Mouse (Mus musculus) limb, embryonic 11.5 days (tissue): ENCODE results near the gene Krtap4-1. TPM values are rescaled to one million over a fixed set of nuclear protein-coding genes. Genes with fewer than 3 reads are reported as not detected.
A peak's percentile ranks its signal among the peaks of the same experiment; 100 is the strongest.
"Not testable (repeated sequence)": the region's sequence is repeated elsewhere in the genome, so short reads cannot be mapped to it uniquely, and the experiment has no call there.

Experiments
- ATAC-seq: fragments of 200-750 bp; cut with Nextera tagmentation; 2 replicates; pipeline ENCODE4 v1.8.0; 2017; ENCODE audit warnings: low read depth; ENCODE audit not compliant: insufficient number of reproducible peaks, low FRiP score, low TSS enrichment
- DNase-seq: peaks from one replicate; pipeline ENCODE4 v3.0.0-alpha.2; 2015; ENCODE audit warnings: low spot score
- H3K27ac ChIP-seq: fragments of 300-500 bp; sonication (generic); replicated peaks from 2 replicates; pipeline ENCODE4 v1.5.1; 2014; ENCODE audit warnings: low read depth, mild to moderate bottlenecking, low read length
- H3K27me3 ChIP-seq: fragments of 300-500 bp; sonication (generic); 2 replicates; pipeline ENCODE4 v1.6.1; 2014; ENCODE audit warnings: mild to moderate bottlenecking, low read length, mixed read lengths; ENCODE audit not compliant: control insufficient read depth, insufficient read depth
- H3K36me3 ChIP-seq: fragments of 300-500 bp; sonication (generic); 2 replicates; pipeline ENCODE4 v1.6.1; 2014; ENCODE audit warnings: mild to moderate bottlenecking, low read length, moderate library complexity, mixed read lengths; ENCODE audit not compliant: control insufficient read depth, insufficient read depth
- H3K4me1 ChIP-seq: fragments of 300-500 bp; sonication (generic); 2 replicates; pipeline ENCODE4 v1.6.1; 2014; ENCODE audit warnings: low read length, mixed read lengths; ENCODE audit not compliant: control insufficient read depth, insufficient read depth
- H3K4me2 ChIP-seq: fragments of 300-500 bp; sonication (generic); 2 replicates; pipeline ENCODE4 v1.6.1; 2014; ENCODE audit warnings: low read depth, mild to moderate bottlenecking, moderate library complexity; ENCODE audit not compliant: severe bottlenecking
- H3K4me3 ChIP-seq: fragments of 300-500 bp; sonication (generic); 2 replicates; pipeline ENCODE4 v1.5.1; 2014; ENCODE audit warnings: low read depth, low read length
- H3K9ac ChIP-seq: fragments of 300-500 bp; sonication (generic); 2 replicates; pipeline ENCODE4 v1.6.1; 2014; ENCODE audit warnings: mild to moderate bottlenecking, low read length
- H3K9me3 ChIP-seq: fragments of 300-500 bp; sonication (generic); 2 replicates; pipeline ENCODE4 v1.6.1; 2016; ENCODE audit warnings: low read length; ENCODE audit not compliant: control insufficient read depth
- WGBS: fragments of 180-500 bp; shearing (Covaris S2); extraction: QIAGEN DNeasy Blood & Tissue Kit; methylation state at CpG from one replicate; pipeline ENCODE4 v1.1.7; 2014; 5-methylcytosine and 5-hydroxymethylcytosine counted together
- polyA plus RNA-seq: library from polyadenylated mRNA; unstranded; fragments of >200 nt; fragmentation: Nextera tagmentation; extraction: Ambion mirVana; gene quantifications from 2 replicates; pipeline ENCODE4 v1.2.1, GENCODE M21; 2014

Gene Krtap4-1
- polyA plus RNA-seq, 1 experiment from 2014 or later = not detected

GRCm38 (mm10) chr11:99643635-99644139 is 15.6 kb upstream of the Krtap4-1 start, which contains the start of gene Krtap4-7:
Krtap4-7 (minus strand) TSS chr11:99644089.
- H3K4me2 ChIP-seq, H3K27me3 ChIP-seq, H3K9me3 ChIP-seq, DNase-seq, H3K27ac ChIP-seq, H3K4me3 ChIP-seq, ATAC-seq, H3K4me1 ChIP-seq, H3K9ac ChIP-seq, H3K36me3 ChIP-seq: not testable (repeated sequence)
- WGBS = 83% methylated on average over 9 of the region's 9 CpGs

GRCm38 (mm10) chr11:99640926-99641325 is 12.9 kb upstream of the Krtap4-1 start:
- Histone ChIP-seq H3K27me3 (no peaks in the 10 kb centered on the region), H3K9ac (no peak overlapping the region), H3K4me3 (no peak overlapping the region), H3K36me3 (no peaks in the 10 kb centered on the region), H3K9me3 (no peaks in the 10 kb centered on the region), H3K4me1 (no peaks in the 10 kb centered on the region), H3K27ac (no peak overlapping the region), H3K4me2 (no peak overlapping the region)
- DNase-seq = no peak
- no peak for ATAC-seq
- WGBS = 25% methylated on average over 1 of the region's 1 CpGs

- Histone ChIP-seq H3K36me3 (no peaks in the 10 kb centered on the region), H3K27me3 (no peaks in the 10 kb centered on the region), H3K4me2 (no peak overlapping the region), H3K9ac (no peak overlapping the region), H3K4me3 (no peak overlapping the region), H3K27ac (no peak overlapping the region), H3K4me1 (no peaks in the 10 kb centered on the region), H3K9me3 (no peaks in the 10 kb centered on the region)
- WGBS = 69% methylated on average over 1 of the region's 1 CpGs
- ATAC-seq (no peak), DNase-seq (no peak)
Measured at GRCm38 (mm10) chr11:99637086-99637485, 9.0 kb upstream of the Krtap4-1 start.

GRCm38 (mm10) chr11:99634653-99635134 is 6.7 kb upstream of the Krtap4-1 start, which contains the start of gene Krtap4-2:
Krtap4-2 (minus strand) TSS chr11:99635084.
- Histone ChIP-seq H3K27ac (no peak within 1 kb of the TSS), H3K4me2 (no peak within 1 kb of the TSS), H3K27me3 (no peaks in the 10 kb centered on the region), H3K4me3 (no peak within 1 kb of the TSS), H3K4me1 (no peaks in the 10 kb centered on the region), H3K36me3 (no peaks in the 10 kb centered on the region), H3K9ac (no peak within 1 kb of the TSS), H3K9me3 (no peaks in the 10 kb centered on the region)
- DNase-seq (peak; percentile 22), ATAC-seq (no peak)
- WGBS = 34% methylated on average over 7 of the region's 8 CpGs

GRCm38 (mm10) chr11:99633293-99633692 is 5.3 kb upstream of the Krtap4-1 start:
- no peaks in the 10 kb centered on the region for H3K4me1 ChIP-seq
- DNase-seq (no peak), ATAC-seq (no peak)
- no peaks in the 10 kb centered on the region for H3K9me3 ChIP-seq
- 74% methylated on average over 2 of the region's 2 CpGs for WGBS
- H3K27ac ChIP-seq = no peak overlapping the region
- no peak overlapping the region for H3K9ac ChIP-seq
- no peak overlapping the region for H3K4me3 ChIP-seq
- H3K4me2 ChIP-seq = no peak overlapping the region
- H3K27me3 ChIP-seq = no peaks in the 10 kb centered on the region
- H3K36me3 ChIP-seq = no peaks in the 10 kb centered on the region

GRCm38 (mm10) chr11:99630890-99631289 is 2.9 kb upstream of the Krtap4-1 start:
- no peak overlapping the region for H3K27ac ChIP-seq
- no peak overlapping the region for H3K9ac ChIP-seq
- no peak overlapping the region for H3K4me3 ChIP-seq
- ATAC-seq (no peak), DNase-seq (no peak)
- no peaks in the 10 kb centered on the region for H3K4me1 ChIP-seq
- H3K36me3 ChIP-seq = no peaks in the 10 kb centered on the region
- no peaks in the 10 kb centered on the region for H3K9me3 ChIP-seq
- H3K27me3 ChIP-seq = no peaks in the 10 kb centered on the region
- H3K4me2 ChIP-seq = no peak overlapping the region
- 82% methylated on average over 3 of the region's 3 CpGs for WGBS

GRCm38 (mm10) chr11:99620335-99620734 is 7.7 kb downstream of the Krtap4-1 start, which contains the start of gene Gm11562:
Gm11562 (minus strand) TSS chr11:99620435.
- Histone ChIP-seq H3K27me3 (no peaks in the 10 kb centered on the region), H3K27ac (no peak within 1 kb of the TSS), H3K4me3 (no peak within 1 kb of the TSS), H3K9ac (no peak within 1 kb of the TSS), H3K4me2 (no peak within 1 kb of the TSS), H3K9me3 (no peaks in the 10 kb centered on the region), H3K4me1 (no peaks in the 10 kb centered on the region), H3K36me3 (no peaks in the 10 kb centered on the region)
- ATAC-seq (no peak), DNase-seq (no peak)
- 85% methylated on average over 2 of the region's 2 CpGs for WGBS

GRCm38 (mm10) chr11:99614796-99615363 is 13.2 kb downstream of the Krtap4-1 start, which contains the start of gene Krtap2-4:
Krtap2-4 (minus strand) TSS chr11:99614846.
- no peak within 1 kb of the TSS for H3K4me3 ChIP-seq
- no peaks in the 10 kb centered on the region for H3K36me3 ChIP-seq
- WGBS = 81% methylated on average over 3 of the region's 3 CpGs
- no peaks in the 10 kb centered on the region for H3K9me3 ChIP-seq
- no peak within 1 kb of the TSS for H3K9ac ChIP-seq
- no peak for DNase-seq
- no peaks in the 10 kb centered on the region for H3K4me1 ChIP-seq
- no peak within 1 kb of the TSS for H3K4me2 ChIP-seq
- ATAC-seq = no peak
- H3K27ac ChIP-seq = no peak within 1 kb of the TSS
- no peaks in the 10 kb centered on the region for H3K27me3 ChIP-seq
